Mouse (Mus musculus): ENCODE data around the gene Pgm2l1. TPM values are rescaled to one million over a fixed set of nuclear protein-coding genes. Genes with fewer than 3 reads are reported as not detected.

The Pgm2l1 gene
- polyA plus RNA-seq, 1 experiment from 2014 or later = 11.4 TPM

- 91% methylated on average over 9 of the region's 9 CpGs for WGBS
- Histone ChIP-seq H3K27me3 (replicated peaks) (no peaks in the 10 kb centered on the region), H3K36me3 (no peaks in the 10 kb centered on the region), H3K4me1 (peaks cover 25% of the 10 kb centered on the region; the same call in 1 of the 2 replicates), H3K4me2 (replicated peaks) (no peak overlapping the region), H3K27ac (no peak overlapping the region), H3K4me3 (no peak overlapping the region), H3K9ac (no peak overlapping the region), H3K9me3 (no peaks in the 10 kb centered on the region)
- ATAC-seq (ENCODE audit: low FRiP score, low read depth) = no peak
Observed at GRCm38 (mm10) chr7:100305894-100306293, 78.7 kb downstream of the Pgm2l1 start.

- no peak overlapping the region for H3K27ac ChIP-seq
- peaks cover 25% of the 10 kb centered on the region; the same call in 1 of the 2 replicates for H3K4me1 ChIP-seq
- H3K9me3 ChIP-seq = no peaks in the 10 kb centered on the region
- peak; percentile 82 for ATAC-seq (ENCODE audit: low FRiP score, low read depth)
- no peak overlapping the region for H3K9ac ChIP-seq
- H3K36me3 ChIP-seq = no peaks in the 10 kb centered on the region
- 70% methylated on average over 6 of the region's 6 CpGs for WGBS
- H3K27me3 ChIP-seq (replicated peaks) = no peaks in the 10 kb centered on the region
- H3K4me2 ChIP-seq (replicated peaks) = no peak overlapping the region
- H3K4me3 ChIP-seq = no peak overlapping the region
Observed at GRCm38 (mm10) chr7:100307872-100308653, 80.9 kb downstream of the Pgm2l1 start.

GRCm38 (mm10) chr7:100309216-100309615, 82.0 kb downstream of the Pgm2l1 start:
- no peak overlapping the region for H3K27ac ChIP-seq
- 50% methylated on average over 1 of the region's 1 CpGs for WGBS
- H3K4me1 ChIP-seq = peaks cover 25% of the 10 kb centered on the region; the same call in 1 of the 2 replicates

GRCm38 (mm10) chr7:100309679-100310078, 82.5 kb downstream of the Pgm2l1 start:
- H3K9ac ChIP-seq = no peak overlapping the region
- no peaks in the 10 kb centered on the region for H3K27me3 ChIP-seq (replicated peaks)
- 49% methylated on average over 6 of the region's 6 CpGs for WGBS
- ATAC-seq (ENCODE audit: low FRiP score, low read depth) = no peak
- H3K36me3 ChIP-seq = no peaks in the 10 kb centered on the region
- no peak overlapping the region for H3K4me2 ChIP-seq (replicated peaks)
- peaks cover 25% of the 10 kb centered on the region; the same call in 1 of the 2 replicates for H3K4me1 ChIP-seq
- no peaks in the 10 kb centered on the region for H3K9me3 ChIP-seq
- H3K4me3 ChIP-seq = no peak overlapping the region
- H3K27ac ChIP-seq = no peak overlapping the region

More at GRCm38 (mm10) chr7:100309216-100309615, 82.0 kb downstream of the Pgm2l1 start:
- no peak for ATAC-seq (ENCODE audit: low FRiP score, low read depth)
- Histone ChIP-seq H3K9ac (no peak overlapping the region), H3K4me3 (no peak overlapping the region), H3K27me3 (replicated peaks) (no peaks in the 10 kb centered on the region), H3K9me3 (no peaks in the 10 kb centered on the region), H3K36me3 (no peaks in the 10 kb centered on the region), H3K4me2 (replicated peaks) (no peak overlapping the region)

- H3K9ac ChIP-seq = no peak overlapping the region
- H3K27ac ChIP-seq = no peak overlapping the region
- H3K4me2 ChIP-seq (replicated peaks) = no peak overlapping the region
- no peak for ATAC-seq (ENCODE audit: low FRiP score, low read depth)
- no peaks in the 10 kb centered on the region for H3K9me3 ChIP-seq
- no peak overlapping the region for H3K4me3 ChIP-seq
- no peaks in the 10 kb centered on the region for H3K27me3 ChIP-seq (replicated peaks)
- no peaks in the 10 kb centered on the region for H3K36me3 ChIP-seq
- 80% methylated on average over 12 of the region's 12 CpGs for WGBS
- H3K4me1 ChIP-seq = peaks cover 25% of the 10 kb centered on the region; the same call in 1 of the 2 replicates
Observed at GRCm38 (mm10) chr7:100310290-100310689, 83.1 kb downstream of the Pgm2l1 start.

- no peak for ATAC-seq (ENCODE audit: low FRiP score, low read depth)
- Histone ChIP-seq H3K27ac (no peak overlapping the region), H3K4me2 (replicated peaks) (no peak overlapping the region), H3K36me3 (no peaks in the 10 kb centered on the region), H3K4me1 (peaks cover 21% of the 10 kb centered on the region; the same call in 1 of the 2 replicates), H3K9me3 (no peaks in the 10 kb centered on the region), H3K4me3 (no peak overlapping the region), H3K27me3 (replicated peaks) (no peaks in the 10 kb centered on the region), H3K9ac (no peak overlapping the region)
- 86% methylated on average over 4 of the region's 4 CpGs for WGBS
Observed at GRCm38 (mm10) chr7:100312716-100313115, 85.5 kb downstream of the Pgm2l1 start.

- 94% methylated on average over 8 of the region's 8 CpGs for WGBS
Observed at GRCm38 (mm10) chr7:100316924-100317323, 89.7 kb downstream of the Pgm2l1 start.

GRCm38 (mm10) chr7:100317534-100317933, 90.3 kb downstream of the Pgm2l1 start:
- Histone ChIP-seq H3K4me2 (replicated peaks) (no peak overlapping the region), H3K27me3 (replicated peaks) (no peaks in the 10 kb centered on the region), H3K4me3 (no peak overlapping the region), H3K9ac (no peak overlapping the region), H3K9me3 (no peaks in the 10 kb centered on the region), H3K27ac (no peak overlapping the region), H3K36me3 (no peaks in the 10 kb centered on the region), H3K4me1 (no peaks in the 10 kb centered on the region)
- 97% methylated on average over 5 of the region's 5 CpGs for WGBS
- no peak for ATAC-seq (ENCODE audit: low FRiP score, low read depth)

More at GRCm38 (mm10) chr7:100316924-100317323, 89.7 kb downstream of the Pgm2l1 start:
- Histone ChIP-seq H3K4me1 (no peaks in the 10 kb centered on the region), H3K9ac (no peak overlapping the region), H3K4me2 (replicated peaks) (no peak overlapping the region), H3K4me3 (no peak overlapping the region), H3K27me3 (replicated peaks) (no peaks in the 10 kb centered on the region), H3K9me3 (no peaks in the 10 kb centered on the region), H3K36me3 (no peaks in the 10 kb centered on the region), H3K27ac (no peak overlapping the region)
- no peak for ATAC-seq (ENCODE audit: low FRiP score, low read depth)

GRCm38 (mm10) chr7:100323721-100324120, 96.5 kb downstream of the Pgm2l1 start:
- H3K4me1 ChIP-seq = no peaks in the 10 kb centered on the region
- H3K4me3 ChIP-seq = no peak overlapping the region
- ATAC-seq (ENCODE audit: low FRiP score, low read depth) = no peak
- 95% methylated on average over 3 of the region's 3 CpGs for WGBS
- H3K36me3 ChIP-seq = peaks cover 37% of the 10 kb centered on the region
- H3K27me3 ChIP-seq (replicated peaks) = no peaks in the 10 kb centered on the region
- H3K4me2 ChIP-seq (replicated peaks) = no peak overlapping the region
- no peaks in the 10 kb centered on the region for H3K9me3 ChIP-seq
- no peak overlapping the region for H3K9ac ChIP-seq
- no peak overlapping the region for H3K27ac ChIP-seq

- Histone ChIP-seq H3K27ac (no peak overlapping the region), H3K9me3 (no peaks in the 10 kb centered on the region), H3K9ac (no peak overlapping the region), H3K27me3 (replicated peaks) (no peaks in the 10 kb centered on the region), H3K36me3 (peaks cover 43% of the 10 kb centered on the region), H3K4me1 (no peaks in the 10 kb centered on the region), H3K4me2 (replicated peaks) (no peak overlapping the region), H3K4me3 (no peak overlapping the region)
- ATAC-seq (ENCODE audit: low FRiP score, low read depth) = no peak
- WGBS = 73% methylated on average over 6 of the region's 6 CpGs
Observed at GRCm38 (mm10) chr7:100325482-100325881, 98.3 kb downstream of the Pgm2l1 start.

GRCm38 (mm10) chr7:100327514-100327913, 100.3 kb downstream of the Pgm2l1 start:
- H3K9me3 ChIP-seq = no peaks in the 10 kb centered on the region
- H3K36me3 ChIP-seq = peaks cover 61% of the 10 kb centered on the region
- H3K4me1 ChIP-seq = no peaks in the 10 kb centered on the region
- H3K9ac ChIP-seq = no peak overlapping the region
- no peak overlapping the region for H3K4me3 ChIP-seq
- 89% methylated on average over 7 of the region's 7 CpGs for WGBS
- H3K27me3 ChIP-seq (replicated peaks) = no peaks in the 10 kb centered on the region
- H3K27ac ChIP-seq = no peak overlapping the region
- ATAC-seq (ENCODE audit: low FRiP score, low read depth) = no peak
- H3K4me2 ChIP-seq (replicated peaks) = no peak overlapping the region

All from neural tube, embryonic 12.5 days (tissue).